Mouse (Mus musculus) intestine, embryonic 14.5 days (tissue): ENCODE results near the gene Chad. TPM values are rescaled to one million over a fixed set of nuclear protein-coding genes. Genes with fewer than 3 reads are reported as not detected.

Source experiments
- ATAC-seq: fragments of 200-750 bp; cut with Nextera tagmentation; replicated peaks from 2 replicates; pipeline ENCODE4 v1.8.0; 2017; ENCODE audit warnings: low read depth, moderate number of reproducible peaks, moderate TSS enrichment, moderate library complexity; ENCODE audit not compliant: low FRiP score, low TSS enrichment
- DNase-seq: peaks from one replicate; pipeline ENCODE4 v3.0.0-alpha.2; 2018; ENCODE audit warnings: low spot score
- H3K27ac ChIP-seq: fragments of 300-500 bp; sonication (generic); 2 replicates; pipeline ENCODE4 v1.5.1; 2014; ENCODE audit warnings: low read depth, mild to moderate bottlenecking, control low read depth
- H3K27me3 ChIP-seq: fragments of 300-500 bp; sonication (generic); replicated peaks from 2 replicates; pipeline ENCODE4 v1.6.1; 2014; ENCODE audit warnings: low read length, control low read depth; ENCODE audit not compliant: control insufficient read depth, insufficient read depth
- H3K36me3 ChIP-seq: fragments of 300-500 bp; sonication (generic); 2 replicates; pipeline ENCODE4 v1.6.1; 2014; ENCODE audit warnings: low read length, control low read depth; ENCODE audit not compliant: control insufficient read depth, insufficient read depth
- H3K4me1 ChIP-seq: fragments of 300-500 bp; sonication (generic); replicated peaks from 2 replicates; pipeline ENCODE4 v1.6.1; 2014; ENCODE audit warnings: low read length, control low read depth, mixed read lengths; ENCODE audit not compliant: control insufficient read depth, insufficient read depth
- H3K4me2 ChIP-seq: fragments of 300-500 bp; sonication (generic); 2 replicates; pipeline ENCODE4 v1.6.1; 2014; ENCODE audit warnings: low read length
- H3K4me3 ChIP-seq: fragments of 300-500 bp; sonication (generic); 2 replicates; pipeline ENCODE4 v1.5.1; 2014; ENCODE audit warnings: low read depth, low read length, control low read depth, mixed read lengths
- H3K9ac ChIP-seq: fragments of 300-500 bp; sonication (generic); 2 replicates; pipeline ENCODE4 v1.6.1; 2014; ENCODE audit warnings: mild to moderate bottlenecking, low read length
- H3K9me3 ChIP-seq: fragments of 300-500 bp; sonication (generic); 2 replicates; pipeline ENCODE4 v1.6.1; 2016; ENCODE audit warnings: low read length, control low read depth; ENCODE audit not compliant: control insufficient read depth
- WGBS: fragments of 180-500 bp; shearing (Covaris S2); extraction: QIAGEN DNeasy Blood & Tissue Kit; methylation state at CpG from one replicate; pipeline ENCODE4 v1.1.7; 2014; 5-methylcytosine and 5-hydroxymethylcytosine counted together
- polyA plus RNA-seq: library from polyadenylated mRNA; unstranded; fragments of >200 nt; fragmentation: Nextera tagmentation; extraction: Ambion mirVana; gene quantifications from 2 replicates; pipeline ENCODE4 v1.2.1, GENCODE M21; 2014

Gene Chad
- polyA plus RNA-seq: 0.77 and 1.2 TPM in 2 replicates

- H3K9ac ChIP-seq: 0 out of 2 replicates have a peak within 1 kb of the TSS, but pooled peaks have one; percentile 20
- H3K4me1 ChIP-seq: peaks cover 11% of the 10 kb centered on the region
- H3K36me3 ChIP-seq: peaks cover 12% of the 10 kb centered on the region; the same call in 1 of the 2 replicates
- ATAC-seq (0 out of 2 replicates have a peak, but pooled peaks have one; percentile 17), DNase-seq (peak; percentile 66)
- peak within 1 kb of the TSS; percentile 0; the same call in 1 of the 2 replicates for H3K4me3 ChIP-seq
- H3K4me2 ChIP-seq: peak within 1 kb of the TSS; percentile 47
- H3K9me3 ChIP-seq: no peaks in the 10 kb centered on the region
- WGBS: 6% methylated on average over 35 of the region's 35 CpGs
- H3K27me3 ChIP-seq: peaks cover 18% of the 10 kb centered on the region
- no peak within 1 kb of the TSS for H3K27ac ChIP-seq
Observed at GRCm38 (mm10) chr11:94564437-94565150, at the start of gene Chad. Gene Chad, plus strand, starts transcription at chr11:94565047.

- Histone ChIP-seq H3K27me3 (no peaks in the 10 kb centered on the region), H3K9ac (peak within 1 kb of the TSS; percentile 51), H3K27ac (no peak within 1 kb of the TSS), H3K4me3 (peak within 1 kb of the TSS; percentile 55), H3K4me1 (peaks cover 4% of the 10 kb centered on the region; the same call in 1 of the 2 replicates), H3K36me3 (no peaks in the 10 kb centered on the region), H3K4me2 (peak within 1 kb of the TSS; percentile 74), H3K9me3 (no peaks in the 10 kb centered on the region)
- DNase-seq (peak; percentile 88), ATAC-seq (peak; percentile 77)
- WGBS: under 1% methylated on average over 42 of the region's 42 CpGs
Observed at GRCm38 (mm10) chr11:94521219-94521843, 43.5 kb upstream of the Chad start, which contains the start of gene Mycbpap. Gene Mycbpap, minus strand, starts transcription at chr11:94521742.

GRCm38 (mm10) chr11:94526171-94526879 lies 38.5 kb upstream of the Chad start:
- Histone ChIP-seq H3K36me3 (no peaks in the 10 kb centered on the region), H3K4me2 (no peak overlapping the region), H3K27me3 (no peaks in the 10 kb centered on the region), H3K9me3 (no peaks in the 10 kb centered on the region), H3K4me1 (peaks cover 3% of the 10 kb centered on the region; the same call in 1 of the 2 replicates), H3K27ac (peak overlapping the region; percentile 55), H3K4me3 (no peak overlapping the region), H3K9ac (no peak overlapping the region)
- ATAC-seq (no peak), DNase-seq (no peak)
- WGBS: 40% methylated on average over 9 of the region's 9 CpGs

GRCm38 (mm10) chr11:94528879-94529278 lies 36.0 kb upstream of the Chad start:
- Histone ChIP-seq H3K9ac (no peak overlapping the region), H3K27me3 (no peaks in the 10 kb centered on the region), H3K4me2 (no peak overlapping the region), H3K4me1 (peaks cover 3% of the 10 kb centered on the region; the same call in 1 of the 2 replicates), H3K27ac (no peak overlapping the region), H3K4me3 (no peak overlapping the region), H3K36me3 (no peaks in the 10 kb centered on the region), H3K9me3 (no peaks in the 10 kb centered on the region)
- 48% methylated on average over 3 of the region's 3 CpGs for WGBS
- ATAC-seq (no peak), DNase-seq (no peak)

- 77% methylated on average over 8 of the region's 8 CpGs for WGBS
- no peak for ATAC-seq
- H3K4me1 ChIP-seq: no peaks in the 10 kb centered on the region
- no peak for DNase-seq
- H3K4me3 ChIP-seq: no peak overlapping the region
- no peak overlapping the region for H3K9ac ChIP-seq
- no peaks in the 10 kb centered on the region for H3K27me3 ChIP-seq
- H3K9me3 ChIP-seq: no peaks in the 10 kb centered on the region
- no peak overlapping the region for H3K27ac ChIP-seq
- no peak overlapping the region for H3K4me2 ChIP-seq
- H3K36me3 ChIP-seq: no peaks in the 10 kb centered on the region
Observed at GRCm38 (mm10) chr11:94533171-94533570, 31.7 kb upstream of the Chad start.

GRCm38 (mm10) chr11:94538733-94539292 lies 26.0 kb upstream of the Chad start:
- Histone ChIP-seq H3K27ac (no peak overlapping the region), H3K4me2 (no peak overlapping the region), H3K9me3 (no peaks in the 10 kb centered on the region), H3K27me3 (no peaks in the 10 kb centered on the region), H3K9ac (no peak overlapping the region), H3K4me3 (no peak overlapping the region), H3K36me3 (peaks cover 9% of the 10 kb centered on the region; the same call in 1 of the 2 replicates), H3K4me1 (no peaks in the 10 kb centered on the region)
- WGBS: 51% methylated on average over 8 of the region's 8 CpGs
- DNase-seq (no peak), ATAC-seq (0 out of 2 replicates have a peak, but pooled peaks have one; percentile 14)

GRCm38 (mm10) chr11:94539761-94540160 lies 25.1 kb upstream of the Chad start:
- Histone ChIP-seq H3K4me1 (no peaks in the 10 kb centered on the region), H3K4me2 (no peak overlapping the region), H3K9ac (no peak overlapping the region), H3K36me3 (peaks cover 9% of the 10 kb centered on the region; the same call in 1 of the 2 replicates), H3K27ac (no peak overlapping the region), H3K9me3 (no peaks in the 10 kb centered on the region), H3K27me3 (no peaks in the 10 kb centered on the region), H3K4me3 (no peak overlapping the region)
- WGBS: 78% methylated on average over 7 of the region's 7 CpGs
- DNase-seq (no peak), ATAC-seq (no peak)

GRCm38 (mm10) chr11:94542400-94542799 lies 22.4 kb upstream of the Chad start:
- Histone ChIP-seq H3K36me3 (peaks cover 9% of the 10 kb centered on the region; the same call in 1 of the 2 replicates), H3K27me3 (no peaks in the 10 kb centered on the region), H3K9ac (no peak overlapping the region), H3K9me3 (no peaks in the 10 kb centered on the region), H3K4me2 (no peak overlapping the region), H3K4me1 (no peaks in the 10 kb centered on the region), H3K4me3 (no peak overlapping the region), H3K27ac (no peak overlapping the region)
- ATAC-seq: no peak
- no peak for DNase-seq
- 85% methylated on average over 4 of the region's 4 CpGs for WGBS
